Mouse (Mus musculus) mammary gland, adult 2 months (tissue): ENCODE results near the gene Cdk5r2. TPM values are rescaled to one million over a fixed set of nuclear protein-coding genes. Genes with fewer than 3 reads are reported as not detected.

ENCODE experiments used
- polyA plus RNA-seq: library from polyadenylated mRNA; depleted of rRNA; stranded (reverse); fragments of >200 nt; gene quantifications from 2 replicates; pipeline ENCODE4 v1.2.3, GENCODE M21; 2012; ENCODE audit warnings: low replicate concordance; rRNA removed

The Cdk5r2 gene
- polyA plus RNA-seq = 0.08 TPM in 1 of 2 replicates, not detected in the other

DNA sequence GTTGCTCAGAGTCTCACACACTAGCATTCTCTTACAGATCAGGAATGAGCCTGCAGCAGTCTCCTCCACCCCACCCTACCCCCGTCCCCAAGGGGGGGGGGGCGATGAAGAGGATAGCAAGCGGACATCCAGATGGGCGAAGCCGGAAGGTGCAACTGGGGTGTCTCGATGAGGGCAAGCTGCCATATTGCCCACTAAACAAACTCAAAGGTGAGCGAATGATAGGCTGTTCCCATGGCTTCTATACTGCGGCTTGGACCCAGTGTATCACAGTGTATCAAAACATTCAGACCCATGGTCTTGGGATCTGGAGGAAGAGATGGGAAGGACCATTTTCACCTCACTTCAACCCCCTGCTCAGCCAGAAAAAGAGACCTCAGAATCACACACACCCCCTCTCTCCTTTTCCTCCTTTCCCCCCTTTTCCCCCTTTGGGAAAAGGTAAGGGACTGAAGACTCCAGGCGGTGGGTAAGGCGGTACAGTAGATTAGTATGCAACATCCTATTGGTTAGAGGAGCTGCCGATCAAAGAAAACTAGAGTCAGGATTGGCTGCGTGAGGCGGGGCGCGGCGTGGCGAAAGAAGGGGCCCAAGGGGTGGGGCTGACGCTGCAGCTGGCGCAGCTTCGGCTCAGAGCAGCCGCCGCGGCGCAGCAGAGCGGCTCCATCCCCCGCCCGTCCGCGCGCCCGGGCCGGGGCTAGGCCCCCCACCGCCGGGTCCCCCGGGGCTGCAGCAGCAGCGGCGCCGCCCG lies at the start of gene Cdk5r2:
Gene Cdk5r2 (plus strand): TSS at position 629 of the 751 bp plus-strand sequence.

DNA sequence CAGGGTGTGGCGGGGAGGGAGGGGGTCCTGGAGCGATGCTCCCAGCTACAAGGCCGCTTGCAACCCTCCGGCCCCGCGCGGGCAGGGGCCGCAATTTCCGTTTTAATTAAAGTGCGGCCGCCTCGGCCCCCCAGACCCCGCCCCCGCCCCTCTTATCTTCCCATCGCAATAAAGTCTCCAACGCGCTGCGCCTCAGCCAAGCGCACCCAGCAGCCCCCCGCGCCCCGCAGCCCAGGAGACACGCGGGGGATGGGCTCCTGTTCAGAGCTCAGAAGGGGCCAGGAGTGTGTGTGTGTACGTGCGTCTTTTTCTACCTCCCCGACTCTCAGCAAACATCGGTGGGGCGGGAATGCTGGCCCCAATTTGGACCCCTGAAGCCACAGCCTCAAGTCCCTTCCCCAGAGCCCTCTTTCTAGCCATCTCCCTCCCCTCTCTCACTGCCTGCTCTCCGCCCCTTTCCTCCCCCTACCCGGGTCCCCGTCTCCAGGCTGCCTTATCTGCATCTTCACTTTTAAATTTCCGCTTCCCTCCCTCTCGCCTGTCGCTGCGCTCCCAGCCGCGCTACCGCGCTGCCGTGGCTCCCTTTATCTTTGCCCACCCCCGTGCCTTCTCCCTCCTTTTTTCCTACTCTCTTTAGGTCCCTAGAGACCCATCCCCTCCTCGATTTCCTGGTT lies 30.8 kb downstream of the Cdk5r2 start, which contains the start of gene Fev:
Gene Fev (minus strand): TSS at position 51 of the 674 bp plus-strand sequence.

DNA sequence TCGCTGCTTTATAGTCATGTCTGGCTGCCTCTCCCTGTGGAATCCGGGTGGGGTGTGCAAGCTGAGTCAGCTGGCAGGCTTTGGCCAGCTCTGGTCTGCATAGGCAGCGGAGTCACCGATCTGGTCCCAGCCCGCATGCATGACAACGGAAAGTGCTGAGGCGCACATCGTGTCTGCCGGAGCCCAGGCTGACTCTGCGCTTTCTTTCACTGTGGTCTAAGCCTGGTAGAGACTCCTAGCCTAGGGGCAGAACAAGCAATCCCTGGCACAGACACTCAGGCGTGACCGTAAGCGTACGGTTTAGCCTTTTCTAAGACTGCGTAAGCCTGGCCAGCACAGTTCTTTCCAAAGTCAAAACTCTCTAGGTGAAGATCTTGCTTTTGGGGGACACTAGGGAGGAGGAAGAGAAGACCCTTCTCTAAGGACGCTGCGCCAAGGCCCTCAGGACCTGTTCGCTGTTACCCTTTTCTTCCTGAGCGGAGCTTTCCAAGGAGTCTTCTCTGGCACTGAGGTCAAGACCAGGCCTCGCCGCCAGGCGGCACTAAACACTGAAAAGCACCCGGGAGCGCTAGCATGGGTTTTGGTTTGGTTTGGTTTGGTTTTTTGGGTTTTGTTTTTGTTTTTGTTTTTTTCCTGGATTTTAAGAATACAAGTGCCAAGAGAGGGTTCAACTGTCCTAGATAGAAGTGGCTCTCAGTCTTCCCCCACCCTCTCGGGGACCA lies 38.6 kb downstream of the Cdk5r2 start, which contains the start of gene Cryba2:
Gene Cryba2 (minus strand): TSS at position 10 of the 722 bp plus-strand sequence.

Other genes starting within 250 kb of the Cdk5r2 start
- 18.3 and 26.3 TPM in 2 replicates for gene Ttll4, start 193.2 kb upstream of the Cdk5r2 start, polyA plus RNA-seq
- 20.0 and 31.0 TPM in 2 replicates for gene Cyp27a1, start 141.4 kb upstream of the Cdk5r2 start, polyA plus RNA-seq
- gene Prkag3, start 105.7 kb upstream of the Cdk5r2 start, polyA plus RNA-seq = 0.22 and 22.5 TPM in 2 replicates
- 2.4 and 5.8 TPM in 2 replicates for gene Wnt6, start 83.0 kb upstream of the Cdk5r2 start, polyA plus RNA-seq
- 2.9 and 5.3 TPM in 2 replicates for gene Wnt10a, start 63.4 kb upstream of the Cdk5r2 start, polyA plus RNA-seq
- gene Fev, start 30.5 kb downstream of the Cdk5r2 start, polyA plus RNA-seq = not detected in 2 replicates
- 0.22 TPM in 1 of 2 replicates, not detected in the other for gene Cryba2, start 38.2 kb downstream of the Cdk5r2 start, polyA plus RNA-seq
- not detected in 2 replicates for gene Cfap65, start 80.7 kb downstream of the Cdk5r2 start, polyA plus RNA-seq
- gene Ihh, start 96.7 kb downstream of the Cdk5r2 start, polyA plus RNA-seq = 0.14 and 0.22 TPM in 2 replicates